Mouse (Mus musculus): Measurements from ENCODE around the gene Snx30. TPM values are rescaled to one million over a fixed set of nuclear protein-coding genes. Genes with fewer than 3 reads are reported as not detected.

The Snx30 gene
- total and polyA plus RNA-seq, 3 experiments, result 4.2 to 8.6 TPM; not detected in 1

DNA sequence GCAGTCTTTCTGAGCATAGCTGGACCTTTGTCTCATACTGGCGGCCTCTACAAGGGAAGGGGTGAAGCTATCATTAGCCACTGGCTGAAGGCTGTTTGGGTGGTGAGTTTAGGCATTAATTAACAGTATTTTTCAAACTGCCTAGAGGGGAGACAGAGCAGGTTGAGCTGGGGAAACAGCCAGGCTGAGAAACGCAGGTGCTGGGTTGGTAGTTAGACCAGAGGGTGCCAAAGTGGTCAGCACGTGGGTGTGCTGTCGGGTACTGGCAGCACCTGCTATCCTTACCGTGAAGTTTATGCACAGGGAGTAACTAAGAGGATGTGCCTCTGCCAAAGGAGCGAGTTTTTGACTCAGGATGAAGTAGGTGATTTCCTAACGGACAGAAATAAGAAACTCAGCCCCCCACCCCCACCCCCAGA is 13.4 kb downstream of the Snx30 start:
- TF ChIP-seq HCFC1 (IDR thresholded peaks at IDR 0.05; ENCODE audit: low read depth, low read length) (no peak), RAD21 (IDR thresholded peaks at IDR 0.05; ENCODE audit: low read depth, low read length) (no peak), TBP (IDR thresholded peaks at IDR 0.05; ENCODE audit: low read depth, low read length) (no peak), NRF1 (IDR thresholded peaks at IDR 0.05; ENCODE audit: insufficient read depth, low read depth, low read length, poor library complexity, severe bottlenecking) (no peak), UBTF (IDR thresholded peaks at IDR 0.05; ENCODE audit: borderline replicate concordance, insufficient read depth, low read depth, low read length) (no peak), SMC3 (IDR thresholded peaks at IDR 0.05; ENCODE audit: low read depth, low read length) (no peak), POLR2AphosphoS5 (IDR thresholded peaks at IDR 0.05; ENCODE audit: borderline replicate concordance, low read depth, low read length) (no peak), ZNF384 (IDR thresholded peaks at IDR 0.05; ENCODE audit: low read depth, low read length) (no peak), MEF2A (IDR thresholded peaks at IDR 0.05; ENCODE audit: extremely low read depth, insufficient replicate concordance, low read depth, low read length, poor library complexity, severe bottlenecking) (no peak), TCF12 (IDR thresholded peaks at IDR 0.05; ENCODE audit: low read depth, low read length) (no peak), USF2 (IDR thresholded peaks at IDR 0.05; ENCODE audit: borderline replicate concordance in 1 of 2, insufficient read depth in 1 of 2, low read depth in 1 of 2, low read length in 2 of 2) (no peak), CHD2 (IDR thresholded peaks at IDR 0.05; ENCODE audit: low read length) (no peak), USF1 (IDR thresholded peaks at IDR 0.05; ENCODE audit: low read depth, low read length) (no peak), JUND (IDR thresholded peaks at IDR 0.05; ENCODE audit: low read depth, low read length) (no peak), EP300 (IDR thresholded peaks at IDR 0.05; ENCODE audit: low read depth in 1 of 2, low read length in 2 of 2) (no peak), POLR2AphosphoS2 (IDR thresholded peaks at IDR 0.05; ENCODE audit: low read length) (no peak), MYB (IDR thresholded peaks at IDR 0.05; ENCODE audit: low read depth, low read length) (no peak), MAX (IDR thresholded peaks at IDR 0.05; ENCODE audit: low read length) (no peak), CHD1 (IDR thresholded peaks at IDR 0.05; ENCODE audit: low read depth, low read length) (no peak)
- Histone ChIP-seq H3K9ac (ENCODE audit: control insufficient read depth, low read depth, low read length, poor library complexity, severe bottlenecking) (no peak overlapping the region), H3K27ac (ENCODE audit: control insufficient read depth, low read depth, low read length) (no peak overlapping the region), H3K79me2 (ENCODE audit: control insufficient read depth, insufficient read depth, low read length, poor library complexity) (no peaks in the 10 kb centered on the region), H3K9me3 (replicated peaks; ENCODE audit: insufficient read depth, low read length) (no peaks in the 10 kb centered on the region), H3K36me3 (ENCODE audit: control insufficient read depth in 1 of 2, insufficient read depth in 2 of 2, low read length in 2 of 2) (no peaks in the 10 kb centered on the region; a peak in 1 of 4 replicates), H3K4me1 (ENCODE audit: control insufficient read depth in 1 of 2, insufficient read depth in 2 of 2, low read length in 2 of 2) (peaks cover 0 to 5% of the 10 kb centered on the region in 2 experiments; a peak in 1 of 4 replicates), H3K27me3 (ENCODE audit: control insufficient read depth in 1 of 2, insufficient read depth in 2 of 2, low read length in 2 of 2) (no peaks in the 10 kb centered on the region), H3K4me3 (ENCODE audit: control insufficient read depth in 1 of 2, insufficient read depth in 1 of 2, low read depth in 2 of 2, low read length in 2 of 2) (no peak overlapping the region)
- no peak for DNase-seq (ENCODE audit: low read depth, low spot score)

DNA sequence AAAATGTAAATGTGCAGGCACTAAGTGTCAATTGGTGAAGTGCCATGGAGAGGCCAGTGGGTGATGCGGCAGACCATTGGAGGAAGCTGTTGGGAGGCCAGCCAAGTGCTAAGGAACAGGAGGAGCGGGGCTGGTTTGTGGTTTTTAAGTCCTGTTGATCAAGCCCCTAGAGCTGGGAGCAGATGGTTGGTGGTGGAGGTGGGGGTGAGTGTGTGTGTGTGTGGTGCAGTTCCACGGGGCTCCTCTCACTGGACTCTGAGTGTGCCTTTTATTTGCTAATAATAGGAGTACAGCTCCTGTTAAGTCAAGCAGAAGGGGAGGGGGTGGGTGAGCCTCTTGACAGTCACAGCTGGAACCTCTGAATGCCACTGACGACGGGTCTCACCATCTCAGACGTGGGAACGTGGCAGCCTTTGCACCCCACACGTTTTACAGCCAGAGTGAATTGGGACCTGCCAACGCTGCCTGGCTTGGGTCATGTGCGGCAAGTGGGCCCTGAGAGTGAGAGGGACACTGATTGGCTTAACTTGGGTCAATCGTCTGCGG is 13.9 kb downstream of the Snx30 start:
- H3K36me3 ChIP-seq (ENCODE audit: control insufficient read depth in 1 of 2, insufficient read depth in 2 of 2, low read length in 2 of 2), result no peaks in the 10 kb centered on the region; a peak in 1 of 4 replicates
- no peak overlapping the region for H3K27ac ChIP-seq (ENCODE audit: control insufficient read depth, low read depth, low read length)
- 0 out of 4 replicates have a peak, but pooled peaks cover 0 to 3% of the 10 kb centered on the region in 2 experiments for H3K4me1 ChIP-seq (ENCODE audit: control insufficient read depth in 1 of 2, insufficient read depth in 2 of 2, low read length in 2 of 2)
- DNase-seq (ENCODE audit: low read depth, low spot score), result no peak
- H3K4me3 ChIP-seq (ENCODE audit: control insufficient read depth in 1 of 2, insufficient read depth in 1 of 2, low read depth in 2 of 2, low read length in 2 of 2), result no peak overlapping the region
- H3K9me3 ChIP-seq (replicated peaks; ENCODE audit: insufficient read depth, low read length), result no peaks in the 10 kb centered on the region
- H3K27me3 ChIP-seq (ENCODE audit: control insufficient read depth in 1 of 2, insufficient read depth in 2 of 2, low read length in 2 of 2), result no peaks in the 10 kb centered on the region
- no peaks in the 10 kb centered on the region for H3K79me2 ChIP-seq (ENCODE audit: control insufficient read depth, insufficient read depth, low read length, poor library complexity)
- H3K9ac ChIP-seq (ENCODE audit: control insufficient read depth, low read depth, low read length, poor library complexity, severe bottlenecking), result no peak overlapping the region
- no peak for TF ChIP-seq NRF1 (IDR thresholded peaks at IDR 0.05; ENCODE audit: insufficient read depth, low read depth, low read length, poor library complexity, severe bottlenecking)
- no peak for TF ChIP-seq MAZ (IDR thresholded peaks at IDR 0.05; ENCODE audit: low read depth, low read length)
- no peak for TF ChIP-seq USF2 (IDR thresholded peaks at IDR 0.05; ENCODE audit: borderline replicate concordance in 1 of 2, insufficient read depth in 1 of 2, low read depth in 1 of 2, low read length in 2 of 2)
- no peak for TF ChIP-seq NELFE (IDR thresholded peaks at IDR 0.05; ENCODE audit: low read depth, low read length)
- TF ChIP-seq MYC (IDR thresholded peaks at IDR 0.05; ENCODE audit: low read depth, low read length), result no peak
- no peak for TF ChIP-seq MAX (IDR thresholded peaks at IDR 0.05; ENCODE audit: low read length)
- no peak for TF ChIP-seq ZC3H11A (IDR thresholded peaks at IDR 0.05; ENCODE audit: low read depth, low read length)
- no peak for TF ChIP-seq GABPA (IDR thresholded peaks at IDR 0.05; ENCODE audit: low read depth, low read length)
- no peak for TF ChIP-seq ELF1 (IDR thresholded peaks at IDR 0.05; ENCODE audit: low read depth, low read length)
- no peak for TF ChIP-seq MAFK (IDR thresholded peaks at IDR 0.05; ENCODE audit: borderline replicate concordance, low read depth, low read length)
- no peak for TF ChIP-seq GATA1 (IDR thresholded peaks at IDR 0.05; ENCODE audit: low read depth, low read length)

Data from MEL (cell line).